Mouse (Mus musculus): ENCODE measurements around the gene Prr5l. TPM values are rescaled to one million over a fixed set of nuclear protein-coding genes. Genes with fewer than 3 reads are reported as not detected.

Gene Prr5l
- polyA plus RNA-seq, 1 experiment from 2014 or later: 40.5 TPM

DNA sequence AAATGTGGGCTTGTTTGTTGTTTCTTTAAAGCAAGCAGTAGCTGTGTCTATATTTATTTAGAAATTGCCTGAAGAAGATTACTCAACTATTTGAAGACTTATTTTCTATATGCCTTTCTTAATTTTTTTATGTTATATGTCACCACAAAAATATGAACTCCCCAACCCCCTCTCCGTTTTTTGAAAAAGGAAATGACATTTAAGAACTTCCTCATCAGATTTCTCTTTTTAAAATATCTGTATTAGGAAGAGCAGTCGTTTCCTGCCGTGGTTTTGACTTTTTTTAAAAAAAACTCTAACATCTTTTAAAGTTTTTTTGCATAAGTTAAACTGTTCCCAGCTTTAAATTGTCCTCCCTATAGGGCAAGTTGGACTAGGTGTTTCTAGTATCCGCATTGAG, 183.5 kb downstream of the Prr5l start:
- WGBS: 70% methylated on average over 4 of the region's 4 CpGs
- ATAC-seq (ENCODE audit: borderline replicate concordance, extremely low read depth, low FRiP score, low TSS enrichment): no peak
- Histone ChIP-seq H3K27ac (no peak overlapping the region), H3K27me3 (no peaks in the 10 kb centered on the region), H3K4me1 (no peaks in the 10 kb centered on the region), H3K36me3 (peaks cover 25% of the 10 kb centered on the region), H3K9me3 (no peaks in the 10 kb centered on the region), H3K9ac (no peak overlapping the region), H3K4me2 (no peak overlapping the region), H3K4me3 (no peak overlapping the region)

DNA sequence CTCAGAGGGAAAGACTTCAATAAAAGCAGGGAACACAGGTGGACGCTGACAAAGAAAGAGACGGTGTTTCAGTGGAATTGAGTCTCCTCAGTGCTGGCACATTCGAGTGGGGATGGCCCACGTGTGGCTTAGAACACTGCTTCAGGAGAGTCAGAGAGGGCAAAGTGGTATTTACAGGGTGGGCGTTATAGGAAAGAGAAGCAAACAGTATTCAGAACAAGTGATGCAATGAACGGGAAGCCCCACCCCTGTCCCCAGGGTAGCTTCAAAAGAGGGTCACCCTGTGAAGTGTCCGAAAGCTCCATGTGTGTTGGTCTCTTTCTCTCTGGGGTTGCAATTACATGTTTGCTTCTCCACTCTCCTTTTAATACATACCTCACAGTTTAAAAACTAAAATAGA, 187.2 kb downstream of the Prr5l start:
- Histone ChIP-seq H3K4me1 (no peaks in the 10 kb centered on the region), H3K27me3 (no peaks in the 10 kb centered on the region), H3K4me3 (no peak overlapping the region), H3K9ac (no peak overlapping the region), H3K27ac (no peak overlapping the region), H3K9me3 (no peaks in the 10 kb centered on the region), H3K36me3 (peaks cover 50% of the 10 kb centered on the region), H3K4me2 (no peak overlapping the region)
- ATAC-seq (ENCODE audit: borderline replicate concordance, extremely low read depth, low FRiP score, low TSS enrichment): no peak
- 92% methylated on average over 7 of the region's 7 CpGs for WGBS

DNA sequence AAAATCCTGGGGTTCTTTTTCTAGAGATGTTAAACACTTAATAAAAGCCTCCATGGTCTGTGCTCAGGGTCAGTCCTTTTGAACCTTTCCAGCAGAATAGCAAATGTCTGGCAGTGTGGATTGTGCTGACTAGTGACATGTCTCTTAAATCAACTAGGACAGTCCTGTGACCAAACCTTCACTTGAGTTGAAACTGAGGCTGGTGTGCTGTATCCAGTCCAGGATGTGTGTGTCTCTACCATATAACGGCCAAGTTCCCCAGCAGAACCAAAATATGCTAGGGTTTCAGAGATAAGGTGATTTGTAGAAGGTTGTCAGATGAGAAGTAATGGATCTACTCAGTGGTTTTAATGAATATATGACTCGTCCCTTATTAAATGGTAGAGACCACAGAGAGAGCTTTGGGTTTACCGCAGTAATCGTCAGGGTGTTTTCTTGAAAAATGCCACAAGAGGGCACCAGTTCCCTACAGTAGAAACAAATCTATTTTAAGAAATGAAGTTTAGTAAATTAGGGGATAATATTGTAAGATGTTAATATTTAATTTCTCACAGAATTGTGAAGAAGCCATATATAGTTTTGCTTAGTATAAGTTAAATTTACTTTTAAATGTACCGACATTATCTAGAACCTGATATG, 189.1 kb downstream of the Prr5l start:
- no peaks in the 10 kb centered on the region for H3K4me1 ChIP-seq
- no peaks in the 10 kb centered on the region for H3K9me3 ChIP-seq
- no peak for ATAC-seq (ENCODE audit: borderline replicate concordance, extremely low read depth, low FRiP score, low TSS enrichment)
- no peak overlapping the region for H3K27ac ChIP-seq
- no peak overlapping the region for H3K9ac ChIP-seq
- no peak overlapping the region for H3K4me3 ChIP-seq
- peaks cover 61% of the 10 kb centered on the region for H3K36me3 ChIP-seq
- no peak overlapping the region for H3K4me2 ChIP-seq
- H3K27me3 ChIP-seq: no peaks in the 10 kb centered on the region
- 55% methylated on average over 5 of the region's 5 CpGs for WGBS

DNA sequence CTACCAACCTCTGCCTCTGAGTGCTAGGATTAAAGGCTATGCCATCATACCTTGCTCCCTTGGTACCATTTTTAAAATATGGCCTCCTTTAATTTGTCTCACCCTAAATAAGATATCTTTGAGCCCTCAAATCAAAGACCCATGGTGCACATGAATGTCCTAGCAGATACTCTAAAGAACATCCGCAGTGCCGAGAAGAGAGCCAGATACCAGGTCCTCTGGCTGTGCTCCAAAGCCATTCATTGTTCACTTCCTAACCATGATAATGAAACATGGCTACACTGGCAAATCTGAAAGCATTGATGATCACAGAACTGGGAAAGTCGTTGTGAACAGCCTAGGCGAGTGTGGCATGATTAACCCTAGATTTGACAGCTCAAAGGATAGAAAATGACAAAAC, 189.8 kb downstream of the Prr5l start:
- Histone ChIP-seq H3K27me3 (no peaks in the 10 kb centered on the region), H3K27ac (no peak overlapping the region), H3K4me2 (no peak overlapping the region), H3K36me3 (peaks cover 64% of the 10 kb centered on the region), H3K9ac (no peak overlapping the region), H3K9me3 (no peaks in the 10 kb centered on the region), H3K4me3 (no peak overlapping the region), H3K4me1 (no peaks in the 10 kb centered on the region)
- no peak for ATAC-seq (ENCODE audit: borderline replicate concordance, extremely low read depth, low FRiP score, low TSS enrichment)
- 58% methylated on average over 4 of the region's 4 CpGs for WGBS

DNA sequence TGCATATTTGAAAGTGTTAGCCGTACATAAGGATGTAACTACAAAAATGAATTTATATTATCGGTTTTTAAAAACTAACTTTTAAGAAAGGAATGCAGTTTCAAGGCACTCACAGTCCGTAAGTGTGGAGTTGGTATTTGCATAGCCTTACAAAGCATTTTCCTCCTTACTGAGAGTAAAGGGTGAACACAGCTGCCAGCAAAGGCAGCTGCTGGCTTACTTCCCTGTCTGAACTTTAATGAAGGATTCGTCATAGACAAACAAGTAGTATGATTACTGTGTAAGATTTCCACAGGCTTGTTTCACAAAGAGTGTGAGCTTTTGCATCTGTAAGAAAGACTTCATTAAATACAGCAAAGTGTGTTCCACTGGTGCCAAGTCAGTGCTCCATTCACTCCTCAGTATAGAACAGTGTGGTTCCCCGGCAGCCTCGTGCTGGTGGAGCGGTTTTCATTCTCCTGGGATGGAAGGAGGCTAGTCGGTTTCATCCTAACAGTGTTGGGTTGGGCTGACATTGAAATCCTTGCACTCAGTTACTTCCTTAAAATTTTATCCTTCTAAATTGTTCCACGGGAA, 192.5 kb downstream of the Prr5l start:
- H3K36me3 ChIP-seq: peaks cover 68% of the 10 kb centered on the region

DNA sequence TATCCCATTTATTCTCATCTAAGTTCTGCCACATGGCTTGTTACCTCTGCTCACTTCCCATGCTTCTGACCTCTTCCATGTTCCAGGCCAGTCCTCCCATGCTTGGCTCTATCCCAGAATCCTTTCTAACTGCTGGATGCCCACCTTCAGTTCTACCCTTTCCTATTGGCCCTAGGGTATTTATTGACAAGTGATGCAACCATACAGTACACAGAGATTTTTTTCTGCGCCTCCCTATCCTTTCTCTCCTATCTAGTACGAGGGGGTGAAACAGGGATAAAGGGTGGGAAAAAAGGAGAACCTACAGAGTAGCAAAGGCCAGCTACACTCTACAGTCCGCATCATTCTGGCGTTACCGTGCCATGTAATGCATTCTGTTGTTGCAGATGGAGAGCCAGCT, 194.8 kb downstream of the Prr5l start:
- H3K27me3 ChIP-seq: no peaks in the 10 kb centered on the region
- peaks cover 67% of the 10 kb centered on the region for H3K36me3 ChIP-seq
- no peak overlapping the region for H3K4me2 ChIP-seq
- WGBS: 92% methylated on average over 5 of the region's 5 CpGs
- H3K9me3 ChIP-seq: no peaks in the 10 kb centered on the region
- no peak for ATAC-seq (ENCODE audit: borderline replicate concordance, extremely low read depth, low FRiP score, low TSS enrichment)
- no peak overlapping the region for H3K27ac ChIP-seq
- H3K4me3 ChIP-seq: no peak overlapping the region
- no peaks in the 10 kb centered on the region for H3K4me1 ChIP-seq
- H3K9ac ChIP-seq: no peak overlapping the region

More for the DNA sequence above, 192.5 kb downstream of the Prr5l start:
- H3K4me1 ChIP-seq: no peaks in the 10 kb centered on the region
- H3K9me3 ChIP-seq: no peaks in the 10 kb centered on the region
- H3K9ac ChIP-seq: no peak overlapping the region
- H3K4me3 ChIP-seq: no peak overlapping the region
- no peak for ATAC-seq (ENCODE audit: borderline replicate concordance, extremely low read depth, low FRiP score, low TSS enrichment)
- H3K4me2 ChIP-seq: no peak overlapping the region
- H3K27ac ChIP-seq: no peak overlapping the region
- H3K27me3 ChIP-seq: no peaks in the 10 kb centered on the region
- WGBS: 85% methylated on average over 9 of the region's 9 CpGs

DNA sequence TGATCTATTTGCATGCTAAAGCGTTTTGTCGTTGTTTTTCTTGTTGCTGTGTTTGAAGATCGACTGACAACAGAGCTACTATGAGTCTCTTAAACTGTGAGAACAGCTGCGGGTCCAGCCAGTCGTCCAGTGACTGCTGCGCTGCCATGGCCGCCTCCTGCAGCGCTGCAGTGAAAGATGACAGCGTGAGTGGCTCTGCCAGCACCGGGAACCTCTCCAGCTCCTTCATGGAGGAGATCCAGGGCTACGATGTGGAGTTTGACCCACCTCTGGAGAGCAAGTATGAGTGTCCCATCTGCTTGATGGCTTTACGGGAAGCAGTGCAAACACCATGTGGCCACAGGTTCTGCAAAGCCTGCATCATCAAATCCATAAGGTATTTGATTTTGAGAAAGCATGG, 198.4 kb downstream of the Prr5l start:
- no peak overlapping the region for H3K9ac ChIP-seq
- no peaks in the 10 kb centered on the region for H3K27me3 ChIP-seq
- H3K4me2 ChIP-seq: no peak overlapping the region
- no peaks in the 10 kb centered on the region for H3K9me3 ChIP-seq
- no peak for ATAC-seq (ENCODE audit: borderline replicate concordance, extremely low read depth, low FRiP score, low TSS enrichment)
- H3K27ac ChIP-seq: no peak overlapping the region
- 81% methylated on average over 12 of the region's 12 CpGs for WGBS
- H3K4me1 ChIP-seq: peaks cover 2% of the 10 kb centered on the region
- no peak overlapping the region for H3K4me3 ChIP-seq
- peaks cover 41% of the 10 kb centered on the region for H3K36me3 ChIP-seq

DNA sequence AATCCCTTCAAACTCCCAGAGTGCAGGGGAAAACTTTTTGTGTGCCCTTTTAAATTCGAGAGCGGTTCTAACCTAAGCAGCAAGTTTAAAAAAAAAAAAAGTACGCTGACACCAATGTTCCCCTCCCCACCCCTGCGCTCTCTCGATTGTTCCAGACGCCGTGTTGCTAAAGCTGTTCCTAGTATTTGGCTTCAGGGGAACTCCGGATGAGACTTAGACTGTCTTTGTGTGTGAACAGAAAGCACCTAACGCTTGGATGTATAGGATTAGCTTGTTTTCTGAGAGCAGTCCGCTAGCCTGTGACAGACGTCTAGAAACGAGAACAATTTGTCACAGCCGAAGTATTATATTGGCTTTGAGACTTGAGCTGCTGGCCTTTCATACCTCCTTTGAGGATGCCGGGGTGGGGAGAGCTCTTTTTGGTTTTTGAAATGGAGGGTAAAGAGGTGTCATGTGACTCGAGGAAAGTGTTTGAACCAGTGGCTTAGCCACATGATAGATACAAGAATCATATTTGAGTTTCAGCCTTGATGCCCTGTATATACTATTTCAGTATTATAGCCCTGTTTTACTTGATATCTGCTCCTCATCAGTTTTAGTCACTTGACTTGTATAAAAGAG, 203.6 kb downstream of the Prr5l start:
- peak overlapping the region; percentile 81 for H3K9ac ChIP-seq
- H3K4me1 ChIP-seq: peaks cover 8% of the 10 kb centered on the region
- peaks cover 2% of the 10 kb centered on the region; the same call in 1 of the 2 replicates for H3K36me3 ChIP-seq
- no peak overlapping the region for H3K27ac ChIP-seq
- 4% methylated on average over 15 of the region's 15 CpGs for WGBS
- H3K4me2 ChIP-seq: peak overlapping the region; percentile 79
- no peak for ATAC-seq (ENCODE audit: borderline replicate concordance, extremely low read depth, low FRiP score, low TSS enrichment)
- peak overlapping the region; percentile 90 for H3K4me3 ChIP-seq
- H3K27me3 ChIP-seq: peaks cover 3% of the 10 kb centered on the region
- no peaks in the 10 kb centered on the region for H3K9me3 ChIP-seq

DNA sequence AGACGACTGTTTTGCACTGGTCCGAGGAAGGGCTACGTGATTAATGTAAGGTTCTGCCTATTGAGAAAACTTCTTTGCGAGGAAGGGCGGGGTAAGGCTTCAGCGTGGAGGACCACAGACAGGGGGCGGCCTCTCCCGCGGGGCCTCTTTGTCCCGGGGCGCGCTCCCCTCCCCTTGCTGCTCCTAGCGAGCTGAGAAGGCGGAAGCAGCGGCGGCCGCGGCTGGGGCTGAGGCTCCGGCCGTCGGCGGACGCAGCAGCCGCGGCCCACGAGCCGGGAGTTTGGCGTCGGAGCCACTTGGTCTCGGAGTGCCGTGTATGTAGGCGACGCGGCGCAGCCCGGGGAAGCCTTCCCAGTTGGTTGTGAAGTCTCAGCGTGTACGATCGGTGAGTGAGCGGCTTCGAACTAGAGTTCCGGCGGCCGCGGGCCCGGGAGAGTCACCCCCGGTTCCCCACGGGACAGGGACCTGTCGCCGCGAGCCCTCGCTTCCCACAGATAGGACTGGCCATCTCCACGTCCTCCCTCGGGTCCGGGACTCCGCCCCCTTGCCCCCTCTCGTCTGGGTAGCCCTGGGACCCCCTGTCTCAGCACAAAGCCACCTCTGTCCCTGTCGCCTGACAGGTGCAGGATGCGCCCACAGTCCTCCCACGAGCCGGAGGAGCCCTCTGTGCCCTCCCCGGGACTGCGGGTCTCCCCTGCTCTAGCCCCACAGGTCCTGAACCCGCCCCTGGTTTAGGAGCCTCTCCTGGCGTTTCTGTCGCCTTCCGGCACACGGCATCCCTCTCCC, 204.4 kb downstream of the Prr5l start, which contains the start of gene Traf6:
Traf6 (plus strand) TSS at position 194 of the 786 bp plus-strand sequence.
- Histone ChIP-seq H3K4me3 (peak within 1 kb of the TSS; percentile 90), H3K27me3 (peaks cover 3% of the 10 kb centered on the region), H3K27ac (peak within 1 kb of the TSS; percentile 38; the same call in 1 of the 2 replicates), H3K9ac (peak within 1 kb of the TSS; percentile 81), H3K9me3 (no peaks in the 10 kb centered on the region), H3K4me1 (peaks cover 8% of the 10 kb centered on the region), H3K4me2 (peak within 1 kb of the TSS; percentile 79), H3K36me3 (peaks cover 2% of the 10 kb centered on the region; the same call in 1 of the 2 replicates)
- under 1% methylated on average over 68 of the region's 68 CpGs for WGBS
- ATAC-seq (ENCODE audit: borderline replicate concordance, extremely low read depth, low FRiP score, low TSS enrichment): peak; percentile 94

DNA sequence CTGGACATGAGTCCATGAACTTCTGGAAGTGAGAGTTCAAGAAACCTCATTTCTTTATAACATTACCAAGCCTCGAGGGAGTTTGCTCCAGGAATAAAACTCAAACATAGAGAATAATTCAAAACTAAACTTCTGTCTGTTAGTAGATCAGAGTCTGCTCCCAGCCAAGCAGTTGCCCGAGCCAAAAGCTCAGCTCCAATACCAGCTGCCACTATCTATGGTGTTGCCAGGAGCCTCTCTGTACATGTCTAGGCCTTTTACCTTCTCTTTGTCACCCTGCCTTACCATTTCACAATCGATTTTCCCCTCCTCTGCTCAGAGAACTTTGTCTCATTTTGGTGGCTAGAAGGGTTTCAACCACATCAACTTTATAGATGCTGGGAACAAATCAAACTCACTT, 209.3 kb downstream of the Prr5l start:
- Histone ChIP-seq H3K4me2 (no peak overlapping the region), H3K27ac (no peak overlapping the region), H3K36me3 (no peaks in the 10 kb centered on the region), H3K4me1 (no peaks in the 10 kb centered on the region), H3K9ac (no peak overlapping the region), H3K9me3 (no peaks in the 10 kb centered on the region), H3K4me3 (no peak overlapping the region), H3K27me3 (peaks cover 8% of the 10 kb centered on the region)
- WGBS: 57% methylated on average over 3 of the region's 3 CpGs
- no peak for ATAC-seq (ENCODE audit: borderline replicate concordance, extremely low read depth, low FRiP score, low TSS enrichment)

DNA sequence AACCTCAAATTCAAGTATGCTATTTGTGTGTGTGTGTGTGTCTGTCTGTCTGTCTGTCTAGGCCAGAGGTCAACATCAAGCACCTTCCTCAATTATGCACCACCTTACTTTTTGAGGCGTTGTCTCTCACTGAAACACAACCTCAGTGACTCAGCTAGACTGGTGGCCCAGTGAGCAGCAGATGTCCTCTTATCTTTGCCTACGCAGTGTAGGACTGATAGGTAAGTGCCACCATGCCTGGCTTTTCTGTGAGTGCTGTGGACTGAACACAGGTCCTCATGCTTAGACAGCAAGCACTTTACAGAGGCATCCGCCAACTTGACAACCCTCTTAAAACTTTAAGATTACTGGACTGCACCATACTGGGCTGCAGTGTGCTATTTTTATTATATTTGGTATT, 214.1 kb downstream of the Prr5l start:
- Histone ChIP-seq H3K27ac (no peak overlapping the region), H3K9ac (no peak overlapping the region), H3K36me3 (no peaks in the 10 kb centered on the region), H3K27me3 (peaks cover 5% of the 10 kb centered on the region; the same call in 1 of the 2 replicates), H3K4me3 (no peak overlapping the region), H3K4me2 (no peak overlapping the region), H3K9me3 (no peaks in the 10 kb centered on the region), H3K4me1 (no peaks in the 10 kb centered on the region)
- no peak for ATAC-seq (ENCODE audit: borderline replicate concordance, extremely low read depth, low FRiP score, low TSS enrichment)
- WGBS: 75% methylated on average over 3 of the region's 3 CpGs

DNA sequence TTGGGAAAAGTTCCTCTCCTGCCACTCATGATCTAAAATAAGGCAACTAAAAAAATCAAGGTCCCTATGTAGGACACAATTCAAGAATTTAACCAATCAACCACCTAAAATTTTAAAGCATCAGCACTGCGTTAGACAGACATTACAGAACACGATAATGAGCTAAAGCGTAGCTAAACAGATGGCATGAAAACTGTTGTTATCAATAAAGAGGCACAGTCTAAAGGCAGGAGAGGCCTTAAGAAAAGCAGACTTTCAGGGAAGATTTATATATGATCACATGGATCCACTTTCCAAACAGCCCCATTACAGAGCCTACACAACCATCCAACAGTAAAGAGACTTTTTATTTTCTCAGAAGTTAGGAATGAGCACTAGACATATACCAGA, 217.1 kb downstream of the Prr5l start:
- no peak for ATAC-seq (ENCODE audit: borderline replicate concordance, extremely low read depth, low FRiP score, low TSS enrichment)
- no peaks in the 10 kb centered on the region for H3K27me3 ChIP-seq
- no peaks in the 10 kb centered on the region for H3K9me3 ChIP-seq
- no peak overlapping the region for H3K27ac ChIP-seq
- no peaks in the 10 kb centered on the region for H3K36me3 ChIP-seq
- no peak overlapping the region for H3K4me3 ChIP-seq
- 90% methylated on average over 3 of the region's 3 CpGs for WGBS
- H3K4me2 ChIP-seq: no peak overlapping the region
- no peaks in the 10 kb centered on the region for H3K4me1 ChIP-seq
- H3K9ac ChIP-seq: no peak overlapping the region
